Mouse (Mus musculus) thymus, adult 2 months (tissue): ENCODE measurements at regions not wholly inside any gene's neighbourhood (a gene's known extent, or its start where the extent isn't known, plus 50 kb on each side); places are given as distances from the start of the nearest gene placed in this dataset.

Experiments
- DNase-seq: peaks from one replicate; pipeline ENCODE4 v3.0.0; 2021
- H3K27ac ChIP-seq: fragments of 200-500 bp; 2 replicates; pipeline ENCODE4 v1.5.1; 2012; ENCODE audit warnings: low read length, control low read depth; ENCODE audit not compliant: control insufficient read depth, insufficient read depth
- H3K27me3 ChIP-seq: fragments of 200-500 bp; 2 replicates; pipeline ENCODE4 v1.6.1; 2012; ENCODE audit warnings: mild to moderate bottlenecking, low read length, moderate library complexity, mixed read lengths; ENCODE audit not compliant: control insufficient read depth, insufficient read depth
- H3K36me3 ChIP-seq: fragments of 200-500 bp; 2 replicates; pipeline ENCODE4 v1.6.1; 2012; ENCODE audit warnings: mild to moderate bottlenecking, low read length, moderate library complexity; ENCODE audit not compliant: control insufficient read depth, insufficient read depth
- H3K4me1 ChIP-seq: fragments of 200-500 bp; replicated peaks from 2 replicates; pipeline ENCODE4 v1.6.1; 2012; ENCODE audit warnings: low read length; ENCODE audit not compliant: control insufficient read depth, insufficient read depth
- H3K4me3 ChIP-seq: fragments of 200-500 bp; 2 replicates; pipeline ENCODE4 v1.5.1; 2012; ENCODE audit warnings: mild to moderate bottlenecking, low read length, control low read depth, moderate library complexity; ENCODE audit not compliant: control insufficient read depth, insufficient read depth
- CTCF ChIP-seq: fragments of 200-500 bp; IDR thresholded peaks from 2 replicates; pipeline ENCODE4 v1.5.1; 2012; ENCODE audit warnings: mild to moderate bottlenecking, control low read depth, low read length, moderate library complexity, borderline replicate concordance; ENCODE audit not compliant: control insufficient read depth, poor library complexity, insufficient read depth; ENCODE audit errors: extremely low read depth
- POLR2A ChIP-seq: fragments of 200-500 bp; IDR thresholded peaks from 2 replicates; pipeline ENCODE4 v1.6.1; 2012; ENCODE audit warnings: mild to moderate bottlenecking, low read length, control low read depth, moderate library complexity; ENCODE audit not compliant: control insufficient read depth, poor library complexity, insufficient read depth; ENCODE audit errors: extremely low read depth
- WGBS: fragments of 180-500 bp; shearing (Covaris S2); methylation state at CpG from one replicate; pipeline ENCODE4 v1.1.7; 2018; 5-methylcytosine and 5-hydroxymethylcytosine counted together

- 91% methylated on average over 6 of the region's 6 CpGs for WGBS
- DNase-seq: no peak
- Histone ChIP-seq H3K27me3 (no peaks in the 10 kb centered on the region), H3K27ac (no peak overlapping the region), H3K4me1 (peaks cover 39% of the 10 kb centered on the region), H3K36me3 (no peaks in the 10 kb centered on the region), H3K4me3 (no peak overlapping the region)
- TF ChIP-seq POLR2A (no peak), CTCF (no peak)
Measured at GRCm38 (mm10) chr12:25162843-25163242, 65.9 kb upstream of the Id2 start.

- TF ChIP-seq POLR2A (no peak), CTCF (no peak)
- DNase-seq: no peak
- WGBS: 86% methylated on average over 6 of the region's 6 CpGs
Measured at GRCm38 (mm10) chr12:25161939-25162338, 65.0 kb upstream of the Id2 start.

GRCm38 (mm10) chr12:25160990-25161843, 64.3 kb upstream of the Id2 start:
- H3K4me3 ChIP-seq: no peak overlapping the region
- H3K27me3 ChIP-seq: no peaks in the 10 kb centered on the region
- H3K4me1 ChIP-seq: peaks cover 34% of the 10 kb centered on the region
- WGBS: 76% methylated on average over 15 of the region's 15 CpGs
- DNase-seq: no peak
- no peaks in the 10 kb centered on the region for H3K36me3 ChIP-seq
- no peak overlapping the region for H3K27ac ChIP-seq
- no peak for TF ChIP-seq POLR2A
- no peak for TF ChIP-seq CTCF

More at GRCm38 (mm10) chr12:25161939-25162338, 65.0 kb upstream of the Id2 start:
- Histone ChIP-seq H3K36me3 (no peaks in the 10 kb centered on the region), H3K27ac (no peak overlapping the region), H3K4me3 (no peak overlapping the region), H3K27me3 (no peaks in the 10 kb centered on the region), H3K4me1 (peaks cover 37% of the 10 kb centered on the region)

GRCm38 (mm10) chr12:25159091-25159490, 62.2 kb upstream of the Id2 start:
- peaks cover 19% of the 10 kb centered on the region for H3K4me1 ChIP-seq
- H3K27ac ChIP-seq: no peak overlapping the region
- TF ChIP-seq POLR2A (no peak), CTCF (no peak)
- H3K4me3 ChIP-seq: no peak overlapping the region
- DNase-seq: no peak
- no peaks in the 10 kb centered on the region for H3K27me3 ChIP-seq
- H3K36me3 ChIP-seq: no peaks in the 10 kb centered on the region
- WGBS: 94% methylated on average over 6 of the region's 6 CpGs

GRCm38 (mm10) chr12:25157238-25157637, 60.3 kb upstream of the Id2 start:
- Histone ChIP-seq H3K36me3 (no peaks in the 10 kb centered on the region), H3K4me3 (no peak overlapping the region), H3K27ac (no peak overlapping the region), H3K4me1 (peaks cover 12% of the 10 kb centered on the region), H3K27me3 (no peaks in the 10 kb centered on the region)
- no peak for TF ChIP-seq POLR2A
- TF ChIP-seq CTCF: no peak
- DNase-seq: no peak
- 81% methylated on average over 5 of the region's 5 CpGs for WGBS

- DNase-seq: no peak
- 34% methylated on average over 9 of the region's 9 CpGs for WGBS
- Histone ChIP-seq H3K4me1 (peaks cover 6% of the 10 kb centered on the region), H3K4me3 (no peak overlapping the region), H3K36me3 (no peaks in the 10 kb centered on the region), H3K27me3 (no peaks in the 10 kb centered on the region), H3K27ac (no peak overlapping the region)
- TF ChIP-seq POLR2A: no peak
- TF ChIP-seq CTCF: no peak
Measured at GRCm38 (mm10) chr12:25155396-25155795, 58.5 kb upstream of the Id2 start.

GRCm38 (mm10) chr12:25148099-25148498, 51.2 kb upstream of the Id2 start:
- WGBS: 93% methylated on average over 6 of the region's 6 CpGs
- TF ChIP-seq POLR2A: no peak
- DNase-seq: no peak
- Histone ChIP-seq H3K27ac (no peak overlapping the region), H3K36me3 (no peaks in the 10 kb centered on the region), H3K4me1 (no peaks in the 10 kb centered on the region), H3K27me3 (no peaks in the 10 kb centered on the region), H3K4me3 (no peak overlapping the region)
